Mouse (Mus musculus): Measurements from ENCODE around the gene Tmem94. TPM values are rescaled to one million over a fixed set of nuclear protein-coding genes. Genes with fewer than 3 reads are reported as not detected.

Tmem94 gene
- total and polyA plus RNA-seq, 3 experiments = 6.4 to 27.4 (median 15.0) TPM

DNA sequence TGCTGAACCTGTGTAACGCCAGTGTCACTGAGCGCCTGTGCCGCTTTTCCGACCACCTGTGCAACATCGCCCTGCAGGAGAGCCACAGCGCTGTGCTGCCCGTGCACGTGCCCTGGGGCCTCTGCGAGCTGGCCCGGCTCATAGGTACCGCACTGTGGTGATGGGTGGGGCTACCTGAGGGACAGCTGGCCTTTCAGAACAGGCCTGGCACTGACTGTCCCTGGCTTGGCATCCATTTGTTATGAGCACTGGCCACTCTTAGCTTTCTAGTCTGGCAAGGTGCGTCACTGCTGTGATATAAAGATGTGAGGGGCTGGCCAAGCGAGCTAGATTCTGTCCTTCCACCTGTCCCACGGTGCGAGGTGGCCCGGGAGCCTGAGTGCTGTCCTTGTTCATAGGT is 26.7 kb downstream of the Tmem94 start:
- H3K4me1 ChIP-seq (ENCODE audit: control insufficient read depth in 1 of 2, insufficient read depth in 2 of 2) = no peaks in the 10 kb centered on the region
- no peaks in the 10 kb centered on the region for H3K9me3 ChIP-seq (replicated peaks; ENCODE audit: low read length)
- no peaks in the 10 kb centered on the region for H3K27me3 ChIP-seq (replicated peaks)
- no peak for DNase-seq (ENCODE audit: extremely low read depth)
- dilution Hi-C loops (cut with MboI; ENCODE audit: extremely low pct_ligation_motif_present, extremely low pct_unique_long_range_greater_than_20kb, low sequenced_read_pairs) (no loop called here), in situ Hi-C loops (cut with MboI; ENCODE audit: low pct_ligation_motif_present, low pct_unique_long_range_greater_than_20kb, low sequenced_read_pairs) (no loop called here)
- H3K9ac ChIP-seq (ENCODE audit: insufficient read depth, low read depth) = no peak overlapping the region
- TF ChIP-seq ELF1 (IDR thresholded peaks at IDR 0.05; ENCODE audit: low read depth, low read length) = no peak
- TF ChIP-seq GABPA (IDR thresholded peaks at IDR 0.05; ENCODE audit: insufficient replicate concordance, low read depth, low read length) = no peak
- TF ChIP-seq MAX (IDR thresholded peaks at IDR 0.05; ENCODE audit: low read length) = no peak
- no peak for TF ChIP-seq BHLHE40 (IDR thresholded peaks at IDR 0.05; ENCODE audit: low read depth, low read length)
- TF ChIP-seq UBTF (IDR thresholded peaks at IDR 0.05; ENCODE audit: low read depth, low read length) = no peak
- no peak for TF ChIP-seq PAX5 (IDR thresholded peaks at IDR 0.05; ENCODE audit: low read length)
- TF ChIP-seq NRF1 (IDR thresholded peaks at IDR 0.05; ENCODE audit: low read depth, low read length) = no peak
- TF ChIP-seq KAT2A (IDR thresholded peaks at IDR 0.05; ENCODE audit: insufficient replicate concordance, low read length) = no peak
- TF ChIP-seq CHD1 (IDR thresholded peaks at IDR 0.05; ENCODE audit: low read depth, low read length) = no peak
- TF ChIP-seq CTCF (conservative IDR thresholded peaks at IDR 0.05 in 1 of 2, IDR thresholded peaks at IDR 0.05 in 1 of 2; ENCODE audit: low read depth in 2 of 2, low read length in 2 of 2) = no peak
- TF ChIP-seq ZMIZ1 (IDR thresholded peaks at IDR 0.05; ENCODE audit: low read depth, low read length) = no peak
- no peak for TF ChIP-seq ZNF384 (IDR thresholded peaks at IDR 0.05; ENCODE audit: low read depth, low read length)
- TF ChIP-seq POLR2A (IDR thresholded peaks at IDR 0.05; ENCODE audit: low read depth, low read length) = no peak
- TF ChIP-seq TBP (conservative IDR thresholded peaks at IDR 0.05; ENCODE audit: low read depth, low read length) = no peak
- TF ChIP-seq HCFC1 (IDR thresholded peaks at IDR 0.05; ENCODE audit: low read depth, low read length) = no peak
- no peak for TF ChIP-seq CHD2 (IDR thresholded peaks at IDR 0.05; ENCODE audit: low read length)
- TF ChIP-seq JUND (conservative IDR thresholded peaks at IDR 0.05; ENCODE audit: low read depth, low read length) = no peak
- H3K4me2 ChIP-seq (ENCODE audit: insufficient read depth, low read depth, poor library complexity, severe bottlenecking) = no peak overlapping the region
- H3K79me2 ChIP-seq (replicated peaks; ENCODE audit: control insufficient read depth, extremely low read depth, insufficient read depth, poor library complexity, severe bottlenecking) = no peaks in the 10 kb centered on the region
- no peak overlapping the region for H3K4me3 ChIP-seq (replicated peaks in 1 of 3; ENCODE audit: low read depth in 2 of 3, low read length in 2 of 3, poor library complexity in 1 of 3)
- no peak overlapping the region for H3K27ac ChIP-seq (ENCODE audit: insufficient read depth, low read depth)
- H3K36me3 ChIP-seq (replicated peaks in 1 of 2; ENCODE audit: control insufficient read depth in 1 of 2, insufficient read depth in 1 of 2, low read length in 1 of 2) = peaks cover 81 to 95% of the 10 kb centered on the region in 2 experiments

DNA sequence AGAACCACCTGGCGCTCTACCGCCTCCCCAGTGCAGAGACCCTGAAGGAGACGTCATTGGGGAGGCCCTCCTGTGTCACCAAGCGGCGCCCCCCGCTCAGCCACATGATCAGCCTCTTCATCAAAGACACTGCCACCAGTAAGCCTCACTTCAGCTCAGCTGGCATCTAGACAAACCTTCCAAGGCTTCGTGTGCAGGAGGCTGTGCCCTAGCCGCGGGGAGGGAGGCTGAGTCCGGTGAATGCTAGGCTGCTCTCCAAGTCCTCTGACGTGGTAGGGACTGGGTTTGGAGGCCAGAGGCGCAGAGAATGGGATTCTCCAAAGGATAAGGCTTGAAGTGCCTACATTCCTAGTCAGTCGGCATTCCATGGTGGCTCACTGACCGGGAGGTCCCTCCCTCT is 27.1 kb downstream of the Tmem94 start:
- no peak for TF ChIP-seq BHLHE40 (IDR thresholded peaks at IDR 0.05; ENCODE audit: low read depth, low read length)
- no peak for TF ChIP-seq HCFC1 (IDR thresholded peaks at IDR 0.05; ENCODE audit: low read depth, low read length)
- no peak for TF ChIP-seq UBTF (IDR thresholded peaks at IDR 0.05; ENCODE audit: low read depth, low read length)
- TF ChIP-seq SIN3A (IDR thresholded peaks at IDR 0.05; ENCODE audit: low read length) = no peak
- TF ChIP-seq IRF4 (IDR thresholded peaks at IDR 0.05; ENCODE audit: low read depth, low read length) = no peak
- TF ChIP-seq PAX5 (IDR thresholded peaks at IDR 0.05; ENCODE audit: low read length) = no peak
- TF ChIP-seq CHD2 (IDR thresholded peaks at IDR 0.05; ENCODE audit: low read length) = no peak
- no peak for TF ChIP-seq ELF1 (IDR thresholded peaks at IDR 0.05; ENCODE audit: low read depth, low read length)
- TF ChIP-seq TCF12 (IDR thresholded peaks at IDR 0.05; ENCODE audit: low read depth, low read length) = no peak
- TF ChIP-seq CTCF (conservative IDR thresholded peaks at IDR 0.05 in 1 of 2, IDR thresholded peaks at IDR 0.05 in 1 of 2; ENCODE audit: low read depth in 2 of 2, low read length in 2 of 2) = no peak
- TF ChIP-seq JUN (IDR thresholded peaks at IDR 0.05; ENCODE audit: insufficient read depth, low read depth, low read length) = no peak
- TF ChIP-seq USF1 (IDR thresholded peaks at IDR 0.05; ENCODE audit: low read depth, low read length) = no peak
- no peak for TF ChIP-seq MXI1 (IDR thresholded peaks at IDR 0.05; ENCODE audit: low read depth, low read length)
- no peak for TF ChIP-seq TBP (conservative IDR thresholded peaks at IDR 0.05; ENCODE audit: low read depth, low read length)
- Histone ChIP-seq H3K9ac (ENCODE audit: insufficient read depth, low read depth) (no peak overlapping the region), H3K4me3 (replicated peaks in 1 of 3; ENCODE audit: low read depth in 2 of 3, low read length in 2 of 3, poor library complexity in 1 of 3) (no peak overlapping the region), H3K4me1 (ENCODE audit: control insufficient read depth in 1 of 2, insufficient read depth in 2 of 2) (no peaks in the 10 kb centered on the region), H3K27ac (ENCODE audit: insufficient read depth, low read depth) (no peak overlapping the region), H3K27me3 (replicated peaks) (no peaks in the 10 kb centered on the region), H3K9me3 (replicated peaks; ENCODE audit: low read length) (no peaks in the 10 kb centered on the region), H3K79me2 (replicated peaks; ENCODE audit: control insufficient read depth, extremely low read depth, insufficient read depth, poor library complexity, severe bottlenecking) (no peaks in the 10 kb centered on the region), H3K4me2 (ENCODE audit: insufficient read depth, low read depth, poor library complexity, severe bottlenecking) (no peak overlapping the region), H3K36me3 (replicated peaks in 1 of 2; ENCODE audit: control insufficient read depth in 1 of 2, insufficient read depth in 1 of 2, low read length in 1 of 2) (peaks cover 83 to 95% of the 10 kb centered on the region in 2 experiments)
- no peak for DNase-seq (ENCODE audit: extremely low read depth)
- dilution Hi-C loops (cut with MboI; ENCODE audit: extremely low pct_ligation_motif_present, extremely low pct_unique_long_range_greater_than_20kb, low sequenced_read_pairs) = no loop called here
- in situ Hi-C loops (cut with MboI; ENCODE audit: low pct_ligation_motif_present, low pct_unique_long_range_greater_than_20kb, low sequenced_read_pairs) = no loop called here
